Mouse (Mus musculus) embryonic facial prominence, embryonic 11.5 days (tissue): ENCODE data around the gene Fbxw20. TPM values are rescaled to one million over a fixed set of nuclear protein-coding genes. Genes with fewer than 3 reads are reported as not detected.

Source experiments
- ATAC-seq: fragments of 200-750 bp; cut with Nextera tagmentation; replicated peaks from 2 replicates; pipeline ENCODE4 v1.8.0; 2017; ENCODE audit warnings: low read depth; ENCODE audit not compliant: insufficient number of reproducible peaks, low FRiP score, low TSS enrichment
- DNase-seq: peaks from one replicate; pipeline ENCODE4 v3.0.0-alpha.2; 2015; ENCODE audit warnings: low spot score
- H3K27ac ChIP-seq: fragments of 300-500 bp; sonication (generic); replicated peaks from 2 replicates; pipeline ENCODE4 v1.5.1; 2014; ENCODE audit warnings: mild to moderate bottlenecking, low read depth, low read length, control low read depth
- H3K27me3 ChIP-seq: fragments of 300-500 bp; sonication (generic); 2 replicates; pipeline ENCODE4 v1.6.1; 2014; ENCODE audit warnings: mild to moderate bottlenecking, low read length, moderate library complexity, mixed read lengths; ENCODE audit not compliant: control insufficient read depth, insufficient read depth
- H3K36me3 ChIP-seq: fragments of 300-500 bp; sonication (generic); replicated peaks from 2 replicates; pipeline ENCODE4 v1.6.1; 2014; ENCODE audit warnings: low read depth, mild to moderate bottlenecking, low read length, moderate library complexity, mixed read lengths; ENCODE audit not compliant: control insufficient read depth, insufficient read depth
- H3K4me1 ChIP-seq: fragments of 300-500 bp; sonication (generic); 2 replicates; pipeline ENCODE4 v1.6.1; 2014; ENCODE audit warnings: low read length, mixed read lengths; ENCODE audit not compliant: control insufficient read depth, insufficient read depth
- H3K4me2 ChIP-seq: fragments of 300-500 bp; sonication (generic); 2 replicates; pipeline ENCODE4 v1.6.1; 2014; ENCODE audit warnings: low read depth, mild to moderate bottlenecking, control low read depth, low read length, moderate library complexity
- H3K4me3 ChIP-seq: fragments of 300-500 bp; sonication (generic); 2 replicates; pipeline ENCODE4 v1.5.1; 2014; ENCODE audit warnings: low read depth, low read length, control low read depth
- H3K9ac ChIP-seq: fragments of 300-500 bp; sonication (generic); replicated peaks from 2 replicates; pipeline ENCODE4 v1.6.1; 2014; ENCODE audit warnings: mild to moderate bottlenecking, control low read depth, low read length
- H3K9me3 ChIP-seq: fragments of 300-500 bp; sonication (generic); replicated peaks from 2 replicates; pipeline ENCODE4 v1.6.1; 2016; ENCODE audit warnings: mild to moderate bottlenecking, low read length, inconsistent platforms, mixed read lengths; ENCODE audit not compliant: control insufficient read depth
- WGBS: fragments of 180-500 bp; shearing (Covaris S2); extraction: QIAGEN DNeasy Blood & Tissue Kit; methylation state at CpG from one replicate; pipeline ENCODE4 v1.1.7; 2014; 5-methylcytosine and 5-hydroxymethylcytosine counted together
- polyA plus RNA-seq: library from polyadenylated mRNA; unstranded; fragments of >200 nt; fragmentation: Nextera tagmentation; extraction: Ambion mirVana; gene quantifications from 2 replicates; pipeline ENCODE4 v1.2.1, GENCODE M21; 2014

Fbxw20 gene
- polyA plus RNA-seq, 1 experiment from 2014 or later = not detected

DNA sequence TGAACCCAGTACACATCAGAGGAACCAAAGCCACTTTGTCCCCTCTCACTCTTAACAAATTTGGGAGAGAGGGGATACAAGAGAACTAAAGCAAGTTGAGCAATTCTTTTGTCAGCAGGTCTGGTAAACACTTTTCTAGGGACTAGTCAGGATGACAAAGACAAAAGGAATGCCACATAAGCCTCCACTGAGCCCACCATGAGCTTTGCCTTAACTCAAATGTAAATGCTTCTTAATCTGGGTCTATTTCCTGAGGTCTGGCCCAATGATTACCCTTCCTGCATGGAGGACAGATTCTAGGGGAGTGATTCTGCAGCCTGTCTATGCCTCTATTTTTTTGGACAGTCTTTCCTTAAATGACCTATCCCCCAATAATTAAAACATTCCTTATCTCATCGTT lies 58.3 kb downstream of the Fbxw20 start:
- DNase-seq (no peak), ATAC-seq (no peak)
- Histone ChIP-seq H3K36me3 (no peaks in the 10 kb centered on the region), H3K27me3 (no peaks in the 10 kb centered on the region), H3K4me3 (no peak overlapping the region), H3K9me3 (no peaks in the 10 kb centered on the region), H3K9ac (no peak overlapping the region), H3K4me1 (no peaks in the 10 kb centered on the region), H3K27ac (no peak overlapping the region), H3K4me2 (no peak overlapping the region)
- 86% methylated on average over 1 of the region's 1 CpGs for WGBS

Other genes with a start within 250 kb of the Fbxw20 start
- 0.25 TPM in 1 of 2 replicates, not detected in the other for gene Ucn2, start 248.7 kb downstream of the Fbxw20 start, polyA plus RNA-seq
- 7.8 TPM in 2 replicates for gene Pfkfb4, start 243.0 kb downstream of the Fbxw20 start, polyA plus RNA-seq
- 33.2 and 37.0 TPM in 2 replicates for gene Shisa5, start 196.2 kb downstream of the Fbxw20 start, polyA plus RNA-seq
- gene Trex1, start 175.0 kb downstream of the Fbxw20 start, polyA plus RNA-seq = 4.5 and 7.8 TPM in 2 replicates
- gene Atrip, start 160.6 kb downstream of the Fbxw20 start, polyA plus RNA-seq = 26.3 and 27.2 TPM in 2 replicates
- gene Ccdc51, start 152.3 kb downstream of the Fbxw20 start, polyA plus RNA-seq = 13.3 and 15.3 TPM in 2 replicates
- 880 and 898 TPM in 2 replicates for gene Tma7, start 152.2 kb downstream of the Fbxw20 start, polyA plus RNA-seq
- 9.6 and 10.1 TPM in 2 replicates for gene Plxnb1, start 139.4 kb downstream of the Fbxw20 start, polyA plus RNA-seq
- gene Fbxw21, start 72.7 kb downstream of the Fbxw20 start, polyA plus RNA-seq = not detected in 2 replicates
- not detected in 2 replicates for gene Fbxw13, start 38.8 kb downstream of the Fbxw20 start, polyA plus RNA-seq
- gene Fbxw14, start 52.9 kb upstream of the Fbxw20 start, polyA plus RNA-seq = not detected in 2 replicates
- not detected in 2 replicates for gene Fbxw28, start 104.9 kb upstream of the Fbxw20 start, polyA plus RNA-seq
- gene Fbxw22, start 169.5 kb upstream of the Fbxw20 start, polyA plus RNA-seq = not detected in 2 replicates
- gene Fbxw16, start 214.4 kb upstream of the Fbxw20 start, polyA plus RNA-seq = not detected in 2 replicates